Mouse (Mus musculus): Measurements from ENCODE around the gene Phf23.

- TF ChIP-seq CTCF (IDR thresholded peaks at IDR 0.05; ENCODE audit: control insufficient read depth, insufficient read depth, insufficient read length) = no peak
- no peak for TF ChIP-seq FOSL1 (IDR thresholded peaks at IDR 0.05; ENCODE audit: insufficient read depth, low read length, poor library complexity, severe bottlenecking)
- no peak for TF ChIP-seq MAX (IDR thresholded peaks at IDR 0.05)
- no peak for TF ChIP-seq CEBPB (IDR thresholded peaks at IDR 0.05; ENCODE audit: low read depth)
- TF ChIP-seq MYOD1 (IDR thresholded peaks at IDR 0.05; ENCODE audit: control insufficient read depth, insufficient read length, low read depth) = no peak
- TF ChIP-seq USF1 (IDR thresholded peaks at IDR 0.05; ENCODE audit: low read depth) = no peak
- TF ChIP-seq MYOG (IDR thresholded peaks at IDR 0.05; ENCODE audit: control insufficient read depth, extremely low read depth, insufficient read length) = no peak
Measured at GRCm38 (mm10) chr11:69994401-69995090, 1.0 kb upstream of the Phf23 start.
